14 mouse cellular contexts compared by ENCODE assay signal in genomic region chr12:37445255-37445654, GRCm38 (mm10).
"Had no signal": no experiment of that assay in that cellular context is flagged by ENCODE, and none has a peak within 500 bp of the region (broad histone marks: within the 10 kb centered on the region; RNA-seq: fewer than 3 reads in every experiment).

No protein-coding gene starts in this region.

- H3K36me3 ChIP-seq: limb, embryonic 13.5 days; neural tube, embryonic 13.5 days; stomach, embryonic 15.5 days had no signal

- DNase-seq: kidney, adult 18-20 months; kidney, postnatal 10 days; kidney, postnatal 4 days; left cerebral cortex, postnatal 4 days; lung, adult 18-20 months; retina, postnatal 1 day; right cerebral cortex, postnatal 4 days; thymus, adult 2 months; thymus, postnatal 25 days had no signal

- H3K4me3 ChIP-seq: layer of hippocampus, adult 2 months; limb, embryonic 13.5 days; neural tube, embryonic 13.5 days; stomach, embryonic 15.5 days had no signal

- H3K4me1 ChIP-seq: stomach, embryonic 15.5 days had no signal

- H3K27ac ChIP-seq: layer of hippocampus, adult 2 months; limb, embryonic 13.5 days; liver, embryonic 14.5 days; neural tube, embryonic 13.5 days; stomach, embryonic 15.5 days had no signal

- H3K27me3 ChIP-seq: limb, embryonic 13.5 days; neural tube, embryonic 13.5 days; stomach, embryonic 15.5 days had no signal

- H3K4me2 ChIP-seq: limb, embryonic 13.5 days; neural tube, embryonic 13.5 days; stomach, embryonic 15.5 days had no signal

- H3K9ac ChIP-seq: limb, embryonic 13.5 days; liver, embryonic 14.5 days; neural tube, embryonic 13.5 days; stomach, embryonic 15.5 days had no signal

- H3K9me3 ChIP-seq: limb, embryonic 13.5 days; neural tube, embryonic 13.5 days; stomach, embryonic 15.5 days had no signal
